Mouse (Mus musculus) embryonic facial prominence, embryonic 14.5 days (tissue): ENCODE measurements around the gene Trim66. TPM values are rescaled to one million over a fixed set of nuclear protein-coding genes. Genes with fewer than 3 reads are reported as not detected.

Experiments used
- ATAC-seq: fragments of 200-750 bp; cut with Nextera tagmentation; 2 replicates; pipeline ENCODE4 v1.8.0; 2017; ENCODE audit warnings: low read depth, moderate number of reproducible peaks, moderate TSS enrichment
- DNase-seq: peaks from one replicate; pipeline ENCODE4 v3.0.0-alpha.2; 2015; ENCODE audit warnings: low spot score
- H3K27ac ChIP-seq: fragments of 300-500 bp; sonication (generic); replicated peaks from 2 replicates; pipeline ENCODE4 v1.5.1; 2014; ENCODE audit warnings: low read depth, mild to moderate bottlenecking, low read length, moderate library complexity
- H3K27me3 ChIP-seq: fragments of 300-500 bp; sonication (generic); replicated peaks from 2 replicates; pipeline ENCODE4 v1.6.1; 2014; ENCODE audit warnings: low read length; ENCODE audit not compliant: control insufficient read depth, insufficient read depth
- H3K36me3 ChIP-seq: fragments of 300-500 bp; sonication (generic); 2 replicates; pipeline ENCODE4 v1.6.1; 2014; ENCODE audit warnings: low read length, mixed read lengths; ENCODE audit not compliant: control insufficient read depth, insufficient read depth
- H3K4me1 ChIP-seq: fragments of 300-500 bp; sonication (generic); 2 replicates; pipeline ENCODE4 v1.6.1; 2014; ENCODE audit warnings: antibody characterized with exemption, low read length; ENCODE audit not compliant: control insufficient read depth, insufficient read depth
- H3K4me2 ChIP-seq: fragments of 300-500 bp; sonication (generic); 2 replicates; pipeline ENCODE4 v1.6.1; 2014; ENCODE audit warnings: low read depth, mild to moderate bottlenecking, low read length, moderate library complexity, mixed read lengths
- H3K4me3 ChIP-seq: fragments of 300-500 bp; sonication (generic); 2 replicates; pipeline ENCODE4 v1.5.1; 2014; ENCODE audit warnings: low read depth, mild to moderate bottlenecking, low read length
- H3K9ac ChIP-seq: fragments of 300-500 bp; sonication (generic); 2 replicates; pipeline ENCODE4 v1.6.1; 2014; ENCODE audit warnings: low read depth, mild to moderate bottlenecking, low read length, moderate library complexity, mixed read lengths
- H3K9me3 ChIP-seq: fragments of 300-500 bp; sonication (generic); 2 replicates; pipeline ENCODE4 v1.6.1; 2016; ENCODE audit warnings: low read length; ENCODE audit not compliant: control insufficient read depth
- WGBS: fragments of 180-500 bp; shearing (Covaris S2); extraction: QIAGEN DNeasy Blood & Tissue Kit; methylation state at CpG from one replicate; pipeline ENCODE4 v1.1.7; 2014; 5-methylcytosine and 5-hydroxymethylcytosine counted together
- microRNA-seq: library from miRNA; unstranded; fragments of <30 nt; microRNA quantifications from one replicate; pipeline ENCODE4, GENCODE M21; 2016; ENCODE audit warnings: borderline number of aligned reads
- polyA plus RNA-seq: library from polyadenylated mRNA; unstranded; fragments of >200 nt; fragmentation: Nextera tagmentation; extraction: Ambion mirVana; gene quantifications from 2 replicates; pipeline ENCODE4 v1.2.1, GENCODE M21; 2014

Trim66 gene
- polyA plus RNA-seq, 1 experiment from 2014 or later = 3.2 TPM

DNA sequence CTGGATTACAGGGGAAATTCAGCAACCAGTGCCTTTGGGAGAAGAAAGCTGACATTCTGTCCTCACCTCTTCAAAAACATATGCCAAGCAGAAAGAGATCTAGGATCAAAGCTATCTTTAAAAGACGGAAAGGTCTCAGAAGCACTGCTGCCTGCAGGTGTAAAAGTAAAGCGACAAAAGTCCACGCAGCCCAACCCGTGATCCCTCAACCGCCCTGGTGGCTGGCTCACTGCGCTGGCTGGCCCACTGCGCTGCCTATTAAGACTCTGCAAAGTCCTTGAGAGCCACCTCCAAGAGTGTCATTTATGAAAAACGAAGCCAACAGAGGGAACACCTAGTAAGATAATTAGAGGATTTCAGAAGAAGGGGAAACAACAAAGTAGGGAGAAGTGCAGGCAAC lies 85.1 kb downstream of the Trim66 start:
- Histone ChIP-seq H3K4me3 (no peak overlapping the region), H3K36me3 (no peaks in the 10 kb centered on the region), H3K27me3 (no peaks in the 10 kb centered on the region), H3K27ac (no peak overlapping the region), H3K4me2 (no peak overlapping the region), H3K9ac (no peak overlapping the region), H3K9me3 (no peaks in the 10 kb centered on the region), H3K4me1 (no peaks in the 10 kb centered on the region)
- ATAC-seq (no peak), DNase-seq (no peak)
- 63% methylated on average over 8 of the region's 8 CpGs for WGBS

DNA sequence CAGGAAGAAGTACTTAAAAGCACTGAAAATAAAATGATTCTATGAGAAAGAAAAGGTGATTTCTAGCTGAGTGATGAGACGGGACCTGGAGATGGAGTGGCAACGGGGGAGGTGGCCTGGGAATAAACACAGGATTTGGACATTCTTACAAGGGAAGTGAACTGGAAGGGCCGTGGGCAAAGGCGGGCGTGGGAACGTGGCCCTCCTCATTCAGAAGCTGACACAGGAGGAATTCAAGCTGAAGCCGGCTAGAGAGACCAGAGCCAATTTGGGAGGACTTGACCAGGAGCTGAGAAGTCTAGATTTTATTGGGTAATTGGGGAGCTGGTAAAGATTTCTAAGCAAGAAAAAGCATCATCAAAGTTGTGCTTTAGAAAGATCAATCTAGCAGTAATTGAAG lies 102.4 kb downstream of the Trim66 start:
- H3K4me3 ChIP-seq = no peak overlapping the region
- H3K27ac ChIP-seq = no peak overlapping the region
- no peak for ATAC-seq
- no peak overlapping the region for H3K4me2 ChIP-seq
- H3K27me3 ChIP-seq = no peaks in the 10 kb centered on the region
- no peaks in the 10 kb centered on the region for H3K9me3 ChIP-seq
- no peaks in the 10 kb centered on the region for H3K36me3 ChIP-seq
- WGBS = 64% methylated on average over 7 of the region's 7 CpGs
- H3K4me1 ChIP-seq = no peaks in the 10 kb centered on the region
- no peak for DNase-seq
- no peak overlapping the region for H3K9ac ChIP-seq

DNA sequence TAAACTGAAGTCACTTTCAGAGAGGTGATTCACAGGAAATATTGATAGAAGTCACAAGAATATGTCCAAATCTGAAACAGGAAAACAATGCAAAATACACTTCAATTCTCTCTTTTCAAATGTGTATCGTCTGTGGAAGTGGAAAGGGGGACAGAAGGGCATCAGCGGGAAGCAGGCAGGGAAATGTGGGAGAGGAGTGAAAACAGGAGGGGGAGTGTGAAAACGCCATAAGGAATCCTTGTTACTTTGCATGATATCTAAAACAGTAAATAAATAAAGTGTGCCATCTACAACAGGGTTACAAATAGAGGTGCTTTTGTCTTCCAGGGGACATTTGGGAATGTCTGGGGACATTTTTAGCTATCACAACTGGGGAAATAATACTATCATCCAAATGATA lies 108.6 kb downstream of the Trim66 start:
- H3K27ac ChIP-seq = no peak overlapping the region
- H3K27me3 ChIP-seq = no peaks in the 10 kb centered on the region
- no peaks in the 10 kb centered on the region for H3K9me3 ChIP-seq
- no peak for ATAC-seq
- DNase-seq = no peak
- no peak overlapping the region for H3K4me3 ChIP-seq
- H3K4me2 ChIP-seq = no peak overlapping the region
- no peak overlapping the region for H3K9ac ChIP-seq
- no peaks in the 10 kb centered on the region for H3K36me3 ChIP-seq
- no peaks in the 10 kb centered on the region for H3K4me1 ChIP-seq
- WGBS = 70% methylated on average over 3 of the region's 3 CpGs

Small RNA genes within 50 kb of the gene (microRNA-seq; reads per million reads assigned to microRNA genes)
- gene Gm47284 = not detected

Other genes with a start within 250 kb of the Trim66 start
- gene Stk33, start 69.1 kb downstream of the Trim66 start, polyA plus RNA-seq = 3.1 and 6.2 TPM in 2 replicates
- 152 and 153 TPM in 2 replicates for gene Rpl27a, start 11.0 kb upstream of the Trim66 start, polyA plus RNA-seq
- 45.7 and 49.2 TPM in 2 replicates for gene St5, start 195.5 kb upstream of the Trim66 start, polyA plus RNA-seq
- 30.9 and 37.1 TPM in 2 replicates for gene Akip1, start 195.6 kb upstream of the Trim66 start, polyA plus RNA-seq
- 1.1 and 4.6 TPM in 2 replicates for gene BC051019, start 215.7 kb upstream of the Trim66 start, polyA plus RNA-seq
- 0.42 TPM in 1 of 2 replicates, not detected in the other for gene Ascl3, start 223.6 kb upstream of the Trim66 start, polyA plus RNA-seq
- 71.2 and 73.6 TPM in 2 replicates for gene Tmem9b, start 244.7 kb upstream of the Trim66 start, polyA plus RNA-seq